15 mouse cellular contexts compared by ENCODE assay signal in genomic region chr9:32474621-32475390, GRCm38 (mm10).
A peak's percentile ranks its signal among the peaks of the same experiment; 100 is the strongest.
DNase-seq lines count a peak whose midpoint lies in the region; ATAC-seq and TF ChIP-seq lines count a peak whose summit lies in the region.
"Had no signal": no experiment of that assay in that cellular context is flagged by ENCODE, and none has a peak within 500 bp of the region (broad histone marks: within the 10 kb centered on the region; RNA-seq: fewer than 3 reads in every experiment).

No protein-coding gene starts in this region.

- H3K4me2 ChIP-seq in liver, embryonic 12.5 days = no peak overlapping the region
- H3K4me2 ChIP-seq in CH12.LX (ENCODE audit: insufficient read depth, low read depth, poor library complexity, severe bottlenecking) = no peak overlapping the region
- no peak overlapping the region for H3K4me2 ChIP-seq in stomach, postnatal 0 days (replicated peaks; ENCODE audit: low read depth)
- H3K4me2 ChIP-seq: embryonic facial prominence, embryonic 13.5 days; liver, embryonic 13.5 days had no signal

- ATAC-seq in liver, embryonic 12.5 days = no peak
- ATAC-seq in monocyte, adult 5-6 weeks (replicated peaks; ENCODE audit: insufficient number of reproducible peaks, low FRiP score, low TSS enrichment, poor library complexity, severe bottlenecking) = peak; percentile 59
- no peak for ATAC-seq in stomach, postnatal 0 days (ENCODE audit: low FRiP score, low TSS enrichment)
- ATAC-seq: inflammation-experienced regulatory T-cells, adult 6 months; Patski had no signal

- DNase-seq in liver (peak; percentile 35), CH12.LX (ENCODE audit: extremely low read depth) (peak; percentile 30)
- DNase-seq in right cerebral cortex, postnatal 4 days = no peak
- DNase-seq in stomach, postnatal 0 days (ENCODE audit: low spot score) = no peak
- DNase-seq: cerebellum, adult 11-12 months; gastrocnemius, postnatal 36 days; liver, embryonic 13.5 days had no signal

- H3K9me3 ChIP-seq in liver, embryonic 12.5 days (replicated peaks) = no peaks in the 10 kb centered on the region
- no peaks in the 10 kb centered on the region for H3K9me3 ChIP-seq in CH12.LX (replicated peaks; ENCODE audit: low read length)
- H3K9me3 ChIP-seq in stomach, postnatal 0 days (ENCODE audit: control insufficient read depth, low read length) = no peaks in the 10 kb centered on the region
- H3K9me3 ChIP-seq: embryonic facial prominence, embryonic 13.5 days; hindbrain, embryonic 10.5 days; liver, embryonic 13.5 days had no signal

- TF ChIP-seq RAD21 in CH12.LX (IDR thresholded peaks at IDR 0.05; ENCODE audit: low read depth, low read length) = no peak

- H3K27me3 ChIP-seq in liver, embryonic 12.5 days (replicated peaks) = peaks cover 5% of the 10 kb centered on the region; the same call in 1 of the 2 replicates
- H3K27me3 ChIP-seq in CH12.LX (replicated peaks) = no peaks in the 10 kb centered on the region
- H3K27me3 ChIP-seq in stomach, postnatal 0 days (ENCODE audit: control insufficient read depth, insufficient read depth, low read length) = no peaks in the 10 kb centered on the region
- H3K27me3 ChIP-seq: embryonic facial prominence, embryonic 13.5 days; liver, embryonic 13.5 days; Patski had no signal

- WGBS in liver, embryonic 12.5 days (ENCODE audit: insufficient replicate concordance) = 66% methylated on average over 10 of the region's 10 CpGs
- 70% methylated on average over 10 of the region's 10 CpGs for WGBS in stomach, postnatal 0 days

- no peak overlapping the region for H3K27ac ChIP-seq in liver, embryonic 12.5 days
- no peak overlapping the region for H3K27ac ChIP-seq in CH12.LX (ENCODE audit: insufficient read depth, low read depth)
- H3K27ac ChIP-seq in brown adipose tissue, adult 24 weeks (replicated peaks; ENCODE audit: low read depth, low read length) = peak overlapping the region; percentile 51
- no peak overlapping the region for H3K27ac ChIP-seq in stomach, postnatal 0 days (replicated peaks)
- H3K27ac ChIP-seq: embryonic facial prominence, embryonic 13.5 days; hindbrain, embryonic 10.5 days; kidney, postnatal 0 days; liver, embryonic 13.5 days had no signal

- H3K4me1 ChIP-seq in liver, embryonic 12.5 days = peaks cover 26% of the 10 kb centered on the region
- peaks cover 5 to 82% of the 10 kb centered on the region in 2 experiments; a peak in 2 of 4 replicates for H3K4me1 ChIP-seq in CH12.LX (ENCODE audit: control insufficient read depth in 1 of 2, insufficient read depth in 2 of 2)
- H3K4me1 ChIP-seq in brown adipose tissue, adult 24 weeks (ENCODE audit: control insufficient read depth, insufficient read depth, insufficient read length, low read length) = peaks cover 36% of the 10 kb centered on the region
- H3K4me1 ChIP-seq in stomach, postnatal 0 days (replicated peaks; ENCODE audit: control insufficient read depth, insufficient read depth) = no peaks in the 10 kb centered on the region

- dilution Hi-C loops in CH12.LX (cut with MboI; ENCODE audit: extremely low pct_ligation_motif_present, extremely low pct_unique_long_range_greater_than_20kb, low sequenced_read_pairs) = no loop called here

- H3K4me3 ChIP-seq in liver, embryonic 12.5 days = no peak overlapping the region
- no peak overlapping the region for H3K4me3 ChIP-seq in CH12.LX (replicated peaks in 1 of 3; ENCODE audit: low read depth in 2 of 3, low read length in 2 of 3, poor library complexity in 1 of 3)
- no peak overlapping the region for H3K4me3 ChIP-seq in brown adipose tissue, adult 24 weeks (ENCODE audit: insufficient read depth, low read depth, low read length)
- no peak overlapping the region for H3K4me3 ChIP-seq in stomach, postnatal 0 days (ENCODE audit: low read depth, low read length)
- H3K4me3 ChIP-seq: embryonic facial prominence, embryonic 13.5 days; hindbrain, embryonic 10.5 days; liver, embryonic 13.5 days had no signal

- 0 out of 2 replicates have a peak, but pooled peaks cover 3% of the 10 kb centered on the region for H3K36me3 ChIP-seq in liver, embryonic 12.5 days
- peaks cover 56 to 88% of the 10 kb centered on the region in 2 experiments for H3K36me3 ChIP-seq in CH12.LX (replicated peaks in 1 of 2; ENCODE audit: control insufficient read depth in 1 of 2, insufficient read depth in 1 of 2, low read length in 1 of 2)
- H3K36me3 ChIP-seq in stomach, postnatal 0 days (ENCODE audit: control insufficient read depth, insufficient read depth, low read length) = no peaks in the 10 kb centered on the region
- H3K36me3 ChIP-seq: hindbrain, embryonic 10.5 days; liver, embryonic 13.5 days had no signal

- TF ChIP-seq CTCF in CH12.LX (conservative IDR thresholded peaks at IDR 0.05 in 1 of 2, IDR thresholded peaks at IDR 0.05 in 1 of 2; ENCODE audit: low read depth in 2 of 2, low read length in 2 of 2) = no peak
- TF ChIP-seq CTCF in stomach, postnatal 0 days (IDR thresholded peaks at IDR 0.05; ENCODE audit: low read depth) = no peak

- in situ Hi-C loops in CH12.LX (cut with MboI; ENCODE audit: low pct_ligation_motif_present, low pct_unique_long_range_greater_than_20kb, low sequenced_read_pairs) = no loop called here

- H3K79me2 ChIP-seq in CH12.LX (replicated peaks; ENCODE audit: control insufficient read depth, extremely low read depth, insufficient read depth, poor library complexity, severe bottlenecking) = peaks cover 12% of the 10 kb centered on the region

- no peak for TF ChIP-seq EP300 in CH12.LX (IDR thresholded peaks at IDR 0.05; ENCODE audit: low read length)
- TF ChIP-seq EP300 in stomach, postnatal 0 days (optimal IDR thresholded peaks at IDR 0.05) = no peak

- no peak overlapping the region for H3K9ac ChIP-seq in liver, embryonic 12.5 days
- H3K9ac ChIP-seq in CH12.LX (ENCODE audit: insufficient read depth, low read depth) = no peak overlapping the region
- no peak overlapping the region for H3K9ac ChIP-seq in stomach, postnatal 0 days (ENCODE audit: low read length)
- H3K9ac ChIP-seq: embryonic facial prominence, embryonic 13.5 days; liver, embryonic 13.5 days had no signal

- no peak for TF ChIP-seq POLR2A in CH12.LX (IDR thresholded peaks at IDR 0.05; ENCODE audit: low read depth, low read length)

TF ChIP-seq in CH12.LX, 34 proteins besides CTCF, POLR2A, EP300 and RAD21:
- TF ChIP-seq ELF1 (IDR thresholded peaks at IDR 0.05; ENCODE audit: low read depth, low read length) = peak; percentile 27; the same call in 1 of the 2 replicates
- no peak for TF ChIP-seq UBTF (IDR thresholded peaks at IDR 0.05; ENCODE audit: low read depth, low read length)

Comparison
In these comparisons a context has a peak if more than half of its experiments do, and no peak if none do; other contexts are left out.
1. DNase-seq: peak in liver (single experiment) and CH12.LX (single experiment); none in right cerebral cortex, postnatal 4 days (single experiment) and stomach, postnatal 0 days (single experiment).